Mouse (Mus musculus): ENCODE data around the gene Ephb2.
A peak's percentile ranks its signal among the peaks of the same experiment; 100 is the strongest.

Gene Ephb2

DNA sequence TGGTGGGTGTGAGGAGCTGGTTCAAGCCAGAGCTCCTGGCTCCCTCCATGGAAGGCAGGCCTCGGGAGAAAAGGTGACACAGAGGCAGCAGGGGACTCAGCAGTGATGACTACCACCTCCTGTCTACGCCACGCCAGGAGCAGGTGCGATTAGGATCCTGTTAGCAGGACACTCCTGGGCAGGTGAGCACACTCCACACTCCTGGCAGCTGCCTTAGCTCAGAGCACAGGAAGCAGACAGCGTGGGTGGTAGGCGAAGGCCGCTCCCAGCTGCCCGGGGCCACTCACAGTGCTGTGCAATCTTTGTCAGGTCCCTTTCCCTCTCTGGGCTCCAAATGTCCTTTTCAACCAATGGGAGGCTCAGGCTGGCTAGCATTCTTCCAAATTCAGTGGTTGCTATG, 34.3 kb downstream of the Ephb2 start:
- no peak for DNase-seq (ENCODE audit: low spot score)

DNA sequence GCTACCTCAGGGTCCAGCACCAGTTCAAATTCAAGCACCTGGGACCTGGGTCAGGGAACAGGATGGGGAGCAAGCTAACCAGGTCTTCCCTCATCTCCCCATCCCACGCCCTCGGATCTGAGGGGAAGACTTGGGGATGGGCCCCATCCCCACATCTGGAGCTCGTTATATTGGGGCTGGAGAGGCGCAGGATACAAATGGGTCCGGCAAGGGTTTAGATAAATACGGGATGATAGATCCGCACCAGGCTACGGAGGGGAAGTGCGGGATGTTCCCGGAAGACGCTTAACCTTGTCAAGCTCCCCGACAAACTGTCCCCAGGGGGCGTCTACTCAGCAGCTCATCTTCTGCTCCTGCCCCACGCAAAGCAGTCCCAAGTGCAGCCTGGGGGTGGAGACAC, 35.4 kb downstream of the Ephb2 start:
- DNase-seq (ENCODE audit: low spot score) = peak; percentile 59

DNA sequence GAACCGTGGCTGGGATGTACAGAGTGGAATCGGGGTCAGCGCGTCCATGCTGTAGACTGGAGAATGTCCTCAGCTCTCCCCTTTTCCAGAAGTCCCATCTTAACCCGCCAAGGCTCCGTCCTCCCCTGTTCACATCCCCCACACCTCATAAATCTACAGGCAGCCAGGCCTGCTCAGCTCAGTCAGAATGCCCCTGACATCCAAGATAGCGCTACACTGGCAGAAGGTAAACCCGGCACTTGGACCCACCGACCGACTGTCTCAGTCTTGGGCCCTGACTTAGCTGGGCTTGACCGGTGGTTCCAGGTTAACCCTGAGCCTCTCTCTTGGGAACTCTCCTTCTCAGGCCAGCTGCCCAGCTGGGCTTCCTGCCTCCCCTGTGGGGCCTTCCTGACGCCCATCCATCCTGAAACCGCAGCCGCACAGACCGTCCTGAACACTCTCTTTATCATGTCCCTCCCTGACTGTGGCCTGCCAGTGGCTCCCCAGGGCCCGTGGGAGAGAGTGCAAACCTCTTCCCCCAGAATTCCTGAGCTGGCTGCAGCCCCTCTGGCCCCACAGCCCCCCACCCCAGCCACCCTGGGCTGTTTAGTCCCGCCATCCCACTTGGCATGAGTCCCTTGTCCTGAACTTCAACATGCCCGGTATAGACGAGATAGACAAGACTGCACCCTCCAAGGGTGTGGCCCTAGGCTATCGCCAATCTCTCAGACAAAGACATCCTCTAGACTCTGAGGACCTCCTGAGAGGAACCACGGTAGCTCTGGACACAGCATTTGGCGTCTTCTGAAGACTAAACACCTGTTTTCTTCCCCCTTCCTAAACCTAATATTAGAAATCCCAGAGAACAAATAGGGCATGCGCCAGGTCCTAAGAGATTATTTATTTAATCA, 37.9 kb downstream of the Ephb2 start:
- peak; percentile 49 for DNase-seq (ENCODE audit: low spot score)

- no peak for DNase-seq (ENCODE audit: low spot score)
These were observed 42.5 kb downstream of the Ephb2 start for GRCm38 (mm10) chr4:136793320-136793719.

DNA sequence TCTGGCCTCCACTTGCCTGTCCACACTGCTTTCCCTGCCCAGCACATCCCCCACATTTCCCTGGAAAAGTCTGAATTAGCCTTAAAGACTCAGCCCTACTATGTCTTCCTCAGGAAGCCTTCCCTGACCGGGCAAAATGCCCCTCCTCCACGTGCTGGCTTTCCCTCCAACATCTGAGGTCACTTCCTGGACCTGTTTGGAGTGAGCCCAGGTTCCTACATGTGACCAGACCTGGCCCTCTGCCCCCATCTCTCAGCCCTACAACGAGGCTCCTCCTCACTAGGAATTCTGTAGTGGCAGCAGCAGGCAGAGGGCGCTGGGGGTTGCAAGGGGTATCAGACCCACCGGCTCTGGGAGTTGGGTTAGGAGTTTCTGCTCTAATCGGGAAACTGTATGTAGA, 46.0 kb downstream of the Ephb2 start:
- DNase-seq (ENCODE audit: low spot score) = no peak

DNA sequence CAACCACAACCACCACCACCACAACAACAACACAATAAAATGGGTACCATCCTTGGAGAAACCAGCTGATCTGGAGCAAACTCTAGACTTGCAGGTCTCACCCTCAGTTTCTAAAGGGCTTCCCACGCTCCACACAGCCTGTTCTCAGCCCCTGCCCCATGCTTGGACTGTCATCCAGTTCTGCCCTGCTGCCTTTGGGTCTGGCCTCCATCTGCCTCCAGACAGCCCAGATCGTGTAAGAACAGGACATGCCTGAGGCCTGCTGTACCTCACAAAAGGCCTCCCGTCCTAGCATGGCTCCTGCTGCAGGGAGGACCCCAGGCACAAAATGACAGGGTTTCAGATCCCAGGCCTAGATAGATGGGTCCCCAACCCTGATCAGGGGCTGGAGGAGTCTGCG, 48.4 kb downstream of the Ephb2 start:
- no peak for DNase-seq (ENCODE audit: low spot score)

- DNase-seq (ENCODE audit: low spot score) = no peak
These were observed 49.1 kb downstream of the Ephb2 start for GRCm38 (mm10) chr4:136786453-136787276.

GRCm38 (mm10) chr4:136783552-136784150, 52.1 kb downstream of the Ephb2 start:
- DNase-seq (ENCODE audit: low spot score) = peak; percentile 83

GRCm38 (mm10) chr4:136782579-136782925, 53.2 kb downstream of the Ephb2 start:
- DNase-seq (ENCODE audit: low spot score) = no peak

- no peak for DNase-seq (ENCODE audit: low spot score)
These were observed 53.8 kb downstream of the Ephb2 start for GRCm38 (mm10) chr4:136781868-136782578.

DNA sequence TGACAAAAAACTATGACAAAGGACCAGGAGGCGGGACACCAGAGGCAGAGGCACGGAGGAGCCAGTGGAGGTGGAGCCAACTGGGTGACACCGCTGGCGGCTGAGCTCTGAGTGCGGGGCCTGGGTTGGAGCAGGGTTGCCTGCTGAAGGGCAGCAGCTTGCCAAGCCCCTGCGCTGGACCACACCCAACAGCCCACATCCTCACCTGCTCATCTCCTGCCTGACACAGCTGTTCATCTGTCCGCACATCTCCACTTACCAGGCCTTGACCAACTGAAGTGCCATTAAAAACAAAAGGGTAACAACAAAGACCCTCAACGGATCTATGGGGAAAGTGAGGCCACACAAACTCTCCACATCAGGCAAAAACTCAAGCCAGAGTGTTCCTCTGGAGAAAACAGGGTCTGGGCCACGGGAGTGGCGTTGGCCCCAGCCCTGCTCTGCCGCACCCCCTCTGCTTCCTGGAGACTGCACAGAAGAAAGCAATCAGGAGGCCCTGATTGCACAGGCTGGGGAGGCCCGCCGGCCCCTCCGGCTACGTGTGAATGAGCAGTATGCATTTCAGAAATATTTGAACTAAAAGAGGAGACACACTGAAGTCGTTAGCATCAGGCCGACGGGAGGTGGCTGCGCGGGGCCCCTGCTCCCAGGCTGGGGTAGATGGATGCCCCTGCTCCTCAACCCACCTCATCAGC, 55.4 kb downstream of the Ephb2 start:
- peak; percentile 28 for DNase-seq (ENCODE audit: low spot score)

DNA sequence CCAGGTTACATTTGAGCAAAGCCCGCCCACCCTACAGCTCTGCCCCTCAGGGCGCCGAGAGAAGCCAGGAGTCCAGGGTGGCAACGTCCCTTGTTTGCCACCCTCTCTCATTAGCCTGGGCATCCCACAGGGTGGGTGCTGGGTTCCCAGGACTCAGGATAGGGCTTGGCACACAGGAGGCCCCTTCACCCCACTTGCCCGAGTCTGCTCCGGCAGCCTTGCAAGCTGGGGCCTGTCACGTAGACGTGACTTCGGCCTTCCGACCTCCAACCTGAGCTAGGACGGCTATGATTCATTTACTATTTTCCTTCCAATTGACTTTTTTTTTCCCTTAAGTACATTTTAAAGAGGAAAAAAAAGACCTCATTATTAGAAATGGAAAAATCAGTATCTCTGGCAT, 56.6 kb downstream of the Ephb2 start:
- no peak for DNase-seq (ENCODE audit: low spot score)

DNA sequence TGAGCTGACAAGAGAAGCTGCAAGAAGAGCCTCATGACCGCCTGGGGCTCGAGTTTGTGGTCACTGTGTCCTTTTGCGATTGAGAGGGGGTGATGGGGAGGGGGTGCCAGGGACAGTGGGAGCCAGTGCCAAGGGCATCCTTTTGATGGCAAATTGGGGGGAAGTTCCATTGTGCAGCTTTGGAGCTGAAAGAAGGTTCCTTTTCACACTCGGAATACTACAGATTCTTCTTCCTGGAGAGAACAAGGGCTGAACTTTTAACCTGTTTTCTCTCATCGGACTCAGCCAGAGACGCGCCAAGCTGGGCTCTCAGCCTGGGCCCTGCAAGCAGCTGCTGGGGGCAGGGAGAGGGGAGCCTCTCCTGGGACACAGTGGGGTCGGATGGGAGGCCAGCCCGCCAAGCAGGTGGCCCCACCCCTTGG, 59.3 kb downstream of the Ephb2 start:
- peak; percentile 69 for DNase-seq (ENCODE audit: low spot score)

DNA sequence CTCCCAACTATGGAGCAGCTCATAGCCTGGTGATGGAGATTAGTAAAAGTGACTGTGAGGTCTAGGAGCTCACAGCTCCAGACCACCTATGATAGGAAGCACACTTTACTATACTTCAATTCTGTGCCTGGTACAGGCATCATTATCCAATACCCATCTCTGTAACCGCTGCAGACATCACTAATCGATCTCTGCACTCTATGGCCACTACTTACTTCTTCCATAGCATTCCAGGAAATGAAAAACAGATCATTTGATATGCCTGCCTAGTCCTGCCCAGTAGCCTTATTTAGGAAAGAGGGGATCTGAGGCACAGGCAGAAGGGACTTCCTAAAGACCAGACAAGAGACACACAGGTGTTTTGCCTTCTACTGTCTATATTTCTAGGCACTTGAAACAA, 59.9 kb downstream of the Ephb2 start:
- peak; percentile 44 for DNase-seq (ENCODE audit: low spot score)

- DNase-seq (ENCODE audit: low spot score) = peak; percentile 62
These were observed 61.6 kb downstream of the Ephb2 start for GRCm38 (mm10) chr4:136774201-136774600.

DNA sequence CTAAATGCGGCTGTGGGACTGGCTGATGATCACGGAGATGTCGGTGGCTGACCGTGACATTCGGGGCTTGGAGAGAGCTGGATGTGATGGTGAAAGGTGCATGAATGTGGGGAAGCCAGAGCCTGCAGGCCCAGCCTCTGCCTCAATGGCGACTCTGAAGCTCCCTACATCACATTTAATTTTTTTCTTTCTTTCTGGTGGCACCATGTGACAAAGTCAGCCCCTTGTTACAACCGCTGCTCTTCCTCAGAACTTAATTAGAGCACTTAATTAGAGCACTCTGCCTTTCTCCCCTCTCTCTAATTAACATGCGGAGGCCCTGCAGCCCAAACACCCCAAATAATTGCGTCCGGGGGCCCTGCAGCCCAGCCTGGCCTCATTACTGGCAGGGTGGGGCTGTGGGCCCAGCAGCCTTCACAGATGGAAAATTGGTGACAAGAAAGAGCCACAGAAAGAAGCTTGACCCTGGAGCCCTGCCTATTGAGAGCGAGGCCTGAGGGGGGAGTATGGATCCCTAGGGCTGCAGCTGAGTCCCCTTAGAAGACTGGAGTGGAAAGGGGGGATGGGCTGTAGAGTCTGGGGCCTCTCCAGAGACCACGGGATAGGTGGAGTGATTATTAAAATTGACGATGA, 62.7 kb downstream of the Ephb2 start:
- peak; percentile 57 for DNase-seq (ENCODE audit: low spot score)

DNA sequence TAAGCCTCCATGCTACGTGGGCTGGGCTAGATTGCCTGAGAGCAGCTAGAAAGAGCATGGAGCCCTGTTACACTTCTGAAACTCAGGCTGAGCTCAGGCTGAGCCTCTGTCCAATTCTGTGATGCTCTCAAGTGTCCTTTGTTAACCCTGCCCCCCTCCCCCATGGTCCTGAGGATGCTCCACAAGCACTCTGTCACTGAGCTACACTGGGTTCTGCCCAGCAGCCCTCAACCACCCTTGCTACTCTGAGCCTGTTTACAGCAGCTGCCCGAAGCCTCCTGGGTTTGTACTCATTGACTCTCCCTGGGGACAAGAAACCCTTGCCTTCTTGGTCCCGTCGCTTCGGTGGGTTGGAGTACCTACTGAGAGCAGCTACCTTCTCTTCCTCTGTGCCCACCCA, 63.5 kb downstream of the Ephb2 start:
- no peak for DNase-seq (ENCODE audit: low spot score)

DNA sequence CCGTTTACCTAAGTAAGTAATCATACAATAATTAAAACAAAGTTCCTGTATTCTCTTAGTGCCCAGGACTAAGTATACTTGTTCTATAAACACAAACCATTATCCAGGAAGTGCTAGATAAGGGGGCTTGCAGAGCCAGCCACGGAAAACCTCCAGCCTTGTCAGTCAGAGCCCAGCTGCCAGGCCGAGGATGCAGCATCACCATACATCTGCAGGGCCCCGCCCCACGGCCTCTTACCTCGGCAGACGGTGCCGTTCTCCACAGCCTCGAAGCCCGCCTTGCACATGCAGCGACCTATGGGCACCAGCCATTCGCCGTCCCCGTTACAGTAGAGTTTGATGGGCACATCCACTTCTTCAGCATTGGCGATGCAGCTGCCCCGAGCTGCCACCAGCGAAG, 65.1 kb downstream of the Ephb2 start:
- DNase-seq (ENCODE audit: low spot score) = no peak

DNA sequence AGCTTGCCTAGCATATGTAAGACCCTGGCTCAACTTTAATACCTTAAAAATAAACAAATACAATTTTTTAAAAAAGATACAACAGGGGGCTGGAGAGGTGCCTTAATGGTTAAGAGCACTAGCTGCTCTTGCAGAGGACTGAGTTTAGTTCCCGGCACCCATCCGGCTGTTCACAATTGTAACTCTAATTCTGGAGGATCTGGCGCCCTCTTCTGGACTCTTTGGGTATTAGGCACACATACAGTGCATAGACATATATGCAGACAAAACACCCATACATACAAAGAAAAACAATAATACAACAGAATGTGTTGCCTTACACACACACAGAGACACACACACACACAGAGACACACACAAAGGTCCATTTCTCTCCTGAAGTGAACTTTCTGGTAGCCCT, 67.3 kb downstream of the Ephb2 start:
- no peak for DNase-seq (ENCODE audit: low spot score)

DNA sequence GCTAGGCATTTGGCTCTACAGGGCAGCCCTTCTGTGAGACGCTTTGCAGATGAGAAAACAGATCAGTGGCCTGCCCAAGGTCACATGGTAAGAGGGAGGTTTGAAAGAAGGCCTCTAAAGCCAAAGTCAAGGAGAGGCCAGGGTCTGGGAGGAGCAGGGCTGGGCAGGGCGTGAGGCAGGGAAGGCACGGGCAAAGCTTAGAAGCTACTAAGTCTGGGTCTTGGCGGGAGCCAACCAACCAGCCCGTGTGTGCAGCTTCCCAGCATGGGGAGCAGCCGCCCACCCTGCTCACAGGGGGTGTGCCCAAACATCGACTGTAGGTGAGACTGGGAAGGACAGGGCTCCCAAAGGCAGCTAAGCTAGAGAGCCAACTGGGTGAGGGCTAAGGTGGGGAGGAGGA, 70.7 kb downstream of the Ephb2 start:
- no peak for DNase-seq (ENCODE audit: low spot score)

DNA sequence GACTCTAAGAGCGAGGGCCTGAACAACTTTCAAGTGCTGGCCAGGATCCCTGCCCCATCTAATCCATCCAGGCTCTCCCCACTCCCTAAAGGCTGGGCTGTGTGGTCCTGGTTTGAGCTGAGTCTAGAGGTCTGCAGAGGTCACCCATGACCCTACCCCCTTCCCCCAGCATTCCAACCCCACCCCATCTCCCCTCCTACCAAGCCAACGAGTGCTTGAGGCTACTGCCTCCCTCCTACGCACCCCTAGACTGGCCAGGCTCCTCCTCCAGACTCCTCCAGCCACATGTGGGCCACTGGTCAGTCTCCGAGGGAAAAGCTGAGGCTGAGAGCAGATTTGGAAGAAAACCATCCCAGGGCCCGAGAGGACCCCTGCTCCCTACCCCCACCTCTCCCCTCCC, 72.4 kb downstream of the Ephb2 start:
- DNase-seq (ENCODE audit: low spot score) = peak; percentile 44

All from embryo, embryonic 10 days (tissue).